Mouse (Mus musculus): Measurements from ENCODE around the gene Abca6. TPM values are rescaled to one million over a fixed set of nuclear protein-coding genes. Genes with fewer than 3 reads are reported as not detected.

Gene Abca6
- polyA plus RNA-seq, 1 experiment from 2014 or later = 38.6 TPM

DNA sequence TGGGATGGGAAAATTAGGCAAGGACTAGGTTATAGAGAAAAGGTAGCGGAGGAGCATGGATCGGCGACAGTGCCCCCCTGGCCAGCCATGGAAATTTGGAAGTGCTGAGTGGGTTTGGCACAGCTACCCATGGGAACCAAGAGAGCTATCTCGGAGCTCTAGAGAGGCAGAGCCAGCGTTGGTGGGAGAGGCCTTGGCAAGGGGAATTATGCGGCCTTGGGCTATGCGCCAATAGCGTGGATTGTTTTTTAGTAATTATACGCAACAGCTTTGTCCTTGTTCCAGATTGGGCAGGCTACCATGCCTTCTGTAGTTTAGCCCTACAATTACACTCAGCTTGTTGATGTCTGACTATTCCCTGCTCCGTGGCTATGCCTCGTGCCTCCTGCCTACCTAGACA is 15.2 kb upstream of the Abca6 start:
- TF ChIP-seq CTCF (IDR thresholded peaks at IDR 0.05; ENCODE audit: low read depth) (no peak), EP300 (IDR thresholded peaks at IDR 0.05; ENCODE audit: low read depth) (no peak)
- H3K4me1 ChIP-seq (ENCODE audit: insufficient read depth) = no peaks in the 10 kb centered on the region; the same call in 1 of the 2 replicates
- DNase-seq (no peak), ATAC-seq (no peak)
- no peak overlapping the region for H3K27ac ChIP-seq (ENCODE audit: low read depth)
- no peaks in the 10 kb centered on the region for H3K9me3 ChIP-seq (ENCODE audit: low read length)
- H3K9ac ChIP-seq (replicated peaks) = no peak overlapping the region
- no peaks in the 10 kb centered on the region for H3K36me3 ChIP-seq (replicated peaks; ENCODE audit: insufficient read depth, low read length)
- H3K4me2 ChIP-seq (ENCODE audit: low read depth, low read length) = no peak overlapping the region
- no peak overlapping the region for H3K4me3 ChIP-seq (ENCODE audit: low read depth, low read length)
- 85% methylated on average over 11 of the region's 11 CpGs for WGBS (ENCODE audit: insufficient replicate concordance)
- H3K27me3 ChIP-seq (ENCODE audit: insufficient read depth, low read length) = no peaks in the 10 kb centered on the region

DNA sequence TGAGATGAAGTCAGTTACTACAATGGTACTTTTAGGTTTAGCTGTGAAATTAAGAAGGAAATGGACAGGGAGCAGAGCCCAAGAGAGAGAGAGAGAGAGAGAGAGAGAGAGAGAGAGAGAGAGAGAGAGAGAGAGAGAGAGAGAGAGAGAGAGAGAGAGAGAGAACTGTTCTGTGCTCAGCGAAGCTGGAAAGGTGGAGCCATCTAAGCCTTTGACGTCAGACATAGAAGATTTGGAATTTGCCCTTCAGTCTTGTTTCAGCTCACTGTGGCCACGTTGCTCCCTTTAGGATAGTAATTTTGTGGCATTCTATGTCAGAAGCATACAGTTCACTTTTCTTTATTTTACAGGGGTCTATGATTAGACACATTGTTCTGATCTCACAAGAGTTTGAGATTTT is 10.3 kb upstream of the Abca6 start:
- ATAC-seq = no peak

DNA sequence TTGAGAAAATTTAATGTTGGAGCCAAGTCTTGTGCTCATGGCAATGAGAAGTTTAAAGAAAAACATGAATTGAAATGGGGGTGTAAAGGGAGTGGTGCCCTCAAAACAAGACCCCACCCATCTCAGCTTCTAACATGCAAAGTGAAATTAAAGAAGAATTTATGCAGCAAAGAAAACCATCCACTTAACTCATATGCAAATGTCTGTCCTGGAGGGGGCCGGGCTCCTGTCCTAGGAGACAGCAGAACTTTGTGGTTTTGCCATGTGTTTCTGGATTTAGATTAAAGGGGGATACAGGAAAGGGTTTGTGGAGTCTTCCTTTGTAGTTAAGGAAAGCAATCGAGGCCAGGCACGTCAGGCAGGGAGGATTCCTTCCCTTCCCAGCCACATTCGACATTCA is 6.3 kb upstream of the Abca6 start:
- WGBS (ENCODE audit: insufficient replicate concordance) = 39% methylated on average over 4 of the region's 4 CpGs
- H3K4me2 ChIP-seq (ENCODE audit: low read depth, low read length) = no peak overlapping the region
- H3K9ac ChIP-seq (replicated peaks) = no peak overlapping the region
- H3K9me3 ChIP-seq (ENCODE audit: low read length) = no peaks in the 10 kb centered on the region
- no peak for TF ChIP-seq EP300 (IDR thresholded peaks at IDR 0.05; ENCODE audit: low read depth)
- no peak for TF ChIP-seq CTCF (IDR thresholded peaks at IDR 0.05; ENCODE audit: low read depth)
- DNase-seq (no peak), ATAC-seq (no peak)
- H3K27ac ChIP-seq (ENCODE audit: low read depth) = no peak overlapping the region
- H3K27me3 ChIP-seq (ENCODE audit: insufficient read depth, low read length) = no peaks in the 10 kb centered on the region
- no peaks in the 10 kb centered on the region for H3K36me3 ChIP-seq (replicated peaks; ENCODE audit: insufficient read depth, low read length)
- H3K4me1 ChIP-seq (ENCODE audit: insufficient read depth) = no peaks in the 10 kb centered on the region
- no peak overlapping the region for H3K4me3 ChIP-seq (ENCODE audit: low read depth, low read length)

More for the DNA sequence above, 10.3 kb upstream of the Abca6 start:
- H3K27me3 ChIP-seq (ENCODE audit: insufficient read depth, low read length) = no peaks in the 10 kb centered on the region
- no peak for DNase-seq
- no peaks in the 10 kb centered on the region for H3K36me3 ChIP-seq (replicated peaks; ENCODE audit: insufficient read depth, low read length)
- H3K4me3 ChIP-seq (ENCODE audit: low read depth, low read length) = no peak overlapping the region
- H3K9ac ChIP-seq (replicated peaks) = no peak overlapping the region
- no peaks in the 10 kb centered on the region for H3K9me3 ChIP-seq (ENCODE audit: low read length)
- H3K4me2 ChIP-seq (ENCODE audit: low read depth, low read length) = no peak overlapping the region
- H3K27ac ChIP-seq (ENCODE audit: low read depth) = no peak overlapping the region
- H3K4me1 ChIP-seq (ENCODE audit: insufficient read depth) = no peaks in the 10 kb centered on the region
- 64% methylated on average over 3 of the region's 3 CpGs for WGBS (ENCODE audit: insufficient replicate concordance)
- TF ChIP-seq EP300 (IDR thresholded peaks at IDR 0.05; ENCODE audit: low read depth) = no peak
- TF ChIP-seq CTCF (IDR thresholded peaks at IDR 0.05; ENCODE audit: low read depth) = no peak

DNA sequence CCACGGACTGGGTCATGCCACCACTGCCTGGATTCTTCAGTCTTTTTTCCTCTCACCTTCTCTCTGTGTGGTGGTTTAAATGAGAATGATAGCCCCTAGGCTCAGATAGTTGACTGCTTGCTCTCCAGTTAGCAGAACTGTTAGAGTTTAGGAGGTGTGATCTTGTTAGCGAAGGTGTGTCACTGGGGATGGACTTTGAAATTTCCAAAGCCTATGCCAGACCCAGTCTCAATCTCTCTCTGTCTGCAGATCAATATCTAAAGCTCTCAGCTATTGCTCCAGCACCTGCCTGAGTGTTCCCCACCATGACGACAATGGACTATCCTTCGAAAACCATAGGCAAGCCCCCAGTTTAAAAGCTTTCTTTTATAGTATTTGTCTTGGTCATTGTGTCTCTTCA is 5.5 kb upstream of the Abca6 start:
- H3K9me3 ChIP-seq (ENCODE audit: low read length) = no peaks in the 10 kb centered on the region
- no peaks in the 10 kb centered on the region for H3K36me3 ChIP-seq (replicated peaks; ENCODE audit: insufficient read depth, low read length)
- DNase-seq = no peak
- no peak for ATAC-seq
- no peak overlapping the region for H3K27ac ChIP-seq (ENCODE audit: low read depth)
- no peaks in the 10 kb centered on the region for H3K27me3 ChIP-seq (ENCODE audit: insufficient read depth, low read length)
- H3K4me1 ChIP-seq (ENCODE audit: insufficient read depth) = no peaks in the 10 kb centered on the region
- TF ChIP-seq CTCF (IDR thresholded peaks at IDR 0.05; ENCODE audit: low read depth) (no peak), EP300 (IDR thresholded peaks at IDR 0.05; ENCODE audit: low read depth) (no peak)
- H3K4me2 ChIP-seq (ENCODE audit: low read depth, low read length) = no peak overlapping the region
- H3K9ac ChIP-seq (replicated peaks) = no peak overlapping the region
- no peak overlapping the region for H3K4me3 ChIP-seq (ENCODE audit: low read depth, low read length)
- 74% methylated on average over 4 of the region's 4 CpGs for WGBS (ENCODE audit: insufficient replicate concordance)

DNA sequence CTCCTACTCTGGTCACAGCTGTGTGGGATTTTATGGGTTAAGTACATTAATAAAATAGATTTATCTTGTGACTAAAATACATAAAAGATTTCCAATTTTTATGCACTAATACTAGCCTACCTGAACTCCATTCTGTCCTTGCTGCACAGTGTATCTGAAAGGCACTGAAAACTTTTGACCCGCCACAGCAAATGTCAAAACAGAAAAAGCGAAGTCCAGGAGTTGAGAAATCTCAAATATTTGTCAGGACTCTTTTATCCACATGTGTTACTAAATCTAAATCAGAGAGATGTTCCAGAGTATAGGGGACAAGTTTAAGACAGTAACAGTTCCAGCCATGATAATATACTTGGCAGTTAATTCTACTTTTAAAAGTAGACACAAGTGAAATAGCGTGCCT is 680 bp upstream of the Abca6 start:
- ATAC-seq (peak; percentile 87), DNase-seq (no peak)
- Histone ChIP-seq H3K9ac (replicated peaks) (no peak overlapping the region), H3K4me3 (ENCODE audit: low read depth, low read length) (no peak overlapping the region), H3K9me3 (ENCODE audit: low read length) (no peaks in the 10 kb centered on the region), H3K27ac (ENCODE audit: low read depth) (peak overlapping the region; percentile 74), H3K4me1 (ENCODE audit: insufficient read depth) (no peaks in the 10 kb centered on the region), H3K4me2 (ENCODE audit: low read depth, low read length) (no peak overlapping the region), H3K36me3 (replicated peaks; ENCODE audit: insufficient read depth, low read length) (no peaks in the 10 kb centered on the region), H3K27me3 (ENCODE audit: insufficient read depth, low read length) (no peaks in the 10 kb centered on the region)
- TF ChIP-seq CTCF (IDR thresholded peaks at IDR 0.05; ENCODE audit: low read depth) (no peak), EP300 (IDR thresholded peaks at IDR 0.05; ENCODE audit: low read depth) (peak; percentile 43; the same call in 1 of the 2 replicates)
- whole genome bisulfite sequencing (ENCODE audit: insufficient replicate concordance) = 45% methylated on average over 3 of the region's 3 CpGs

DNA sequence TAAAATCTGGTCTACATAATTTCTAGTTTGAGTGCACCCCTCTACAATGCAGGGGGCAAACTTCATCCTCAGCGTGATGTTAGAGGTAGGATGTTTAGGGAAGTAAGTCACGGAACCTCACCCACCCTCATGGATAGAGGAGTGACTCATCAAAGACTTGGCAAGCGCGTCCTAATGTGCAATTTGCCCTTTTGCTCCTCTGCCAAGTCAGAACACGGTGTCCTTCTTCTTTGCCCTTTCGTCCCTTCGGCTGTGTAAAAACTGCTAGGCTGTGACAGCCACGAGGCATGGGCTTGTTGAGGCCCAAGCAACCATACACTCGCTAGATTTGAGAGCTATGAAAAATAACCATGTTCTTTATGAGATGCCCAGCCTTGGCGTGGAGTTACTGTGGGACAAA is 6.8 kb downstream of the Abca6 start:
- TF ChIP-seq EP300 (IDR thresholded peaks at IDR 0.05; ENCODE audit: low read depth) (peak; percentile 83; the same call in 1 of the 2 replicates), CTCF (IDR thresholded peaks at IDR 0.05; ENCODE audit: low read depth) (no peak)
- ATAC-seq (peak; percentile 93), DNase-seq (peak; percentile 64)
- Histone ChIP-seq H3K9ac (replicated peaks) (no peak overlapping the region), H3K27ac (ENCODE audit: low read depth) (peak overlapping the region; percentile 70), H3K4me3 (ENCODE audit: low read depth, low read length) (no peak overlapping the region), H3K4me1 (ENCODE audit: insufficient read depth) (peaks cover 3% of the 10 kb centered on the region; the same call in 1 of the 2 replicates), H3K9me3 (ENCODE audit: low read length) (no peaks in the 10 kb centered on the region), H3K27me3 (ENCODE audit: insufficient read depth, low read length) (no peaks in the 10 kb centered on the region), H3K36me3 (replicated peaks; ENCODE audit: insufficient read depth, low read length) (no peaks in the 10 kb centered on the region; the same call in 1 of the 2 replicates), H3K4me2 (ENCODE audit: low read depth, low read length) (no peak overlapping the region)
- 71% methylated on average over 10 of the region's 10 CpGs for WGBS (ENCODE audit: insufficient replicate concordance)

DNA sequence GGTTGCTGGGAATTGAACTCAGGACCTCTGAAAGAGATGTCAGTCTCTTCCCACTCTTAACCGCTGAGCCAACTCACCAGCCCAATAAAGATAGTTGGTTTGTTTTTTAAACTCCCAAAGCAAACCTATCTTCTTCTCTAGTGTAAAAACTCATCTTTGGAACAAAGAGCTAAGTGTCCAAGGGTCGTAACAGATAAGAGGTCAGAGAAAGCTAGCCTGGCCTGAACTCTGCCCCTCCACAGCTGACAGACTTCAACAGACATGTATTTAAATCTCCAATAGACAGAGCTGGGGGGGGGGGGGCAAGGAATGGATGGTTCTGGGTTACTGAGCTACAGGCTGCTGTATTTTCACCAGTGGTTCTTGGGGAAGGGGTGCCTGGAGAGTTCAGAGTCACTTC is 14.1 kb downstream of the Abca6 start:
- no peaks in the 10 kb centered on the region for H3K9me3 ChIP-seq (ENCODE audit: low read length)
- H3K36me3 ChIP-seq (replicated peaks; ENCODE audit: insufficient read depth, low read length) = peaks cover 4% of the 10 kb centered on the region; the same call in 1 of the 2 replicates
- no peaks in the 10 kb centered on the region for H3K27me3 ChIP-seq (ENCODE audit: insufficient read depth, low read length)
- ATAC-seq = no peak
- no peak for DNase-seq
- WGBS (ENCODE audit: insufficient replicate concordance) = 50% methylated on average over 2 of the region's 2 CpGs
- no peak overlapping the region for H3K27ac ChIP-seq (ENCODE audit: low read depth)
- H3K4me2 ChIP-seq (ENCODE audit: low read depth, low read length) = no peak overlapping the region
- TF ChIP-seq EP300 (IDR thresholded peaks at IDR 0.05; ENCODE audit: low read depth) (no peak), CTCF (IDR thresholded peaks at IDR 0.05; ENCODE audit: low read depth) (no peak)
- no peak overlapping the region for H3K9ac ChIP-seq (replicated peaks)
- no peak overlapping the region for H3K4me3 ChIP-seq (ENCODE audit: low read depth, low read length)
- H3K4me1 ChIP-seq (ENCODE audit: insufficient read depth) = peaks cover 2% of the 10 kb centered on the region; the same call in 1 of the 2 replicates

Data from liver, postnatal 0 days (tissue).